Mouse (Mus musculus) embryonic fibroblast, embryonic 13.5 days (primary cell): ENCODE measurements around the gene Opa3. TPM values are rescaled to one million over a fixed set of nuclear protein-coding genes. Genes with fewer than 3 reads are reported as not detected.

ENCODE experiments used
- H3K27ac ChIP-seq: 2 replicates; pipeline ENCODE4 v1.5.1; 2012; ENCODE audit warnings: low read length, control low read depth, inconsistent platforms; ENCODE audit not compliant: insufficient read depth
- H3K4me1 ChIP-seq: 2 replicates; pipeline ENCODE4 v1.6.1; 2011; ENCODE audit warnings: low read length; ENCODE audit not compliant: control insufficient read depth, insufficient read depth
- H3K4me3 ChIP-seq: 2 replicates; pipeline ENCODE4 v1.5.1; 2011; ENCODE audit warnings: mild to moderate bottlenecking, control low read depth, low read length; ENCODE audit not compliant: insufficient read depth
- CTCF ChIP-seq: IDR thresholded peaks from 2 replicates; pipeline ENCODE4 v1.5.1; 2011; ENCODE audit warnings: mild to moderate bottlenecking, control low read depth, low read length, moderate library complexity, borderline replicate concordance; ENCODE audit not compliant: insufficient read depth
- POLR2A ChIP-seq: IDR thresholded peaks from 2 replicates; pipeline ENCODE4 v1.6.1; 2011; ENCODE audit warnings: low read depth, mild to moderate bottlenecking, control low read depth, low read length, moderate library complexity
- polyA plus RNA-seq: library from polyadenylated mRNA; stranded (reverse); fragments of >200 nt; gene quantifications from 2 replicates; pipeline ENCODE4 v1.2.4, GENCODE M21; 2011; ENCODE audit warnings: low read depth; ENCODE audit not compliant: missing spikeins, insufficient read length

Opa3 gene
- polyA plus RNA-seq, 1 experiment, result 24.4 TPM

DNA sequence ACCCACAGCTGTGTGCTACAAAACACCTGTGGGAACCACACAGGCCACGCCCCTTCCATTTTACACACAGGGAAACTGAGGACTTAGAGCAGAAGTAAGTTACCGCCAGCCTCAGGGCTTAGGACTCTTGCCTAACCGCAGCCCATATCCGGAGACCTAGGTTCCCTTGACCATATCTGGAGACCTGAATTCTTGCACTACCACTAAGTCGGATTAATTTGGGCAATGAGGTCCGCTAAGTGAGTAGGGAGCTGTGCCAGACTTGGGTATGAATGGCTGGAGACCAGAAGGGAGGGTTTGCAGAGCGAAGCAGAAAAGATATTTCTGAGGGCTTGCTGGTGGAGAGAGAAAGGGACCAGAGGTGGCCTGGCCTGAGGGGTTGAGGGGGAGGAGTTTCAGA lies 13.8 kb upstream of the Opa3 start:
- Histone ChIP-seq H3K4me3 (no peak overlapping the region), H3K27ac (no peak overlapping the region), H3K4me1 (no peaks in the 10 kb centered on the region)
- no peak for TF ChIP-seq POLR2A
- no peak for TF ChIP-seq CTCF

DNA sequence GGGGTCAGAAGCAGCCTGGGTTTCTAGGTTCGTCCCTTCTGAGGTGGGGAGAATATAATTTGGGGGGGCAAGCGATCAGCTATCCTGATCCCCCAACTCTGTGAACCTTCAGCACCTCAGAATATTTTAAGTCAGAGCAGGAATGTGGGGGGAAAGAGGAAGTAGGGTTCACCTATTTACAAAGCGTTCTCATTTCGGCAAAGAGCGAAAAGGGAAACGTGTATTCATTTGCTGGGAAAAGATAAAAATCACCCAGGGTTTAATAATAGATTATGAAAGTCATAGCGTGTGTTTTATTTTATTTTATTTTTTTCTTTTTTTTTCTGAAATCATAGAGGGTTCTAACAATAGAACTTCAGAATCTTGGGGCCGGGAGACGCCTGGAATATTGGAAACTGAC lies 13.2 kb upstream of the Opa3 start:
- TF ChIP-seq POLR2A (no peak), CTCF (no peak)
- Histone ChIP-seq H3K4me3 (no peak overlapping the region), H3K27ac (no peak overlapping the region), H3K4me1 (no peaks in the 10 kb centered on the region)

DNA sequence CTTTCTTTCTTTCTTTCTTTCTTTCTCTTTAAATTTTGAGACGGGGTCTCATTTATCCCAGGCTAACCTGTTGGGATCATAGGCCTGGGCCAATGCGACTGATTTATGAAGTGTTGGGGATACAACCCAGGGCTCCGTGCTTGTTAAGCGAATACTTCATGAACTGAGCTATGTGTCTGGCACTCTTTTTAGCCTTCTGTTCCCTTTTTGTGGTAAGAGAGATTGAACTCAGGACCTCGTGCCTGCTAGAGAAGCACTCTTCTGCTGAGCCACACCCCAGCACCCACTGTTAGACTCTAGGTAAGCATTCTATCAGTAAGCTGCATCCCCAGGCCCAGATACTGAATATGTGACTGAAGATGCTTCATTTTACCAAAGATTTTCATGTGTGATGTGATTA lies 10.6 kb upstream of the Opa3 start:
- TF ChIP-seq POLR2A, result no peak
- no peak for TF ChIP-seq CTCF
- Histone ChIP-seq H3K4me3 (no peak overlapping the region), H3K4me1 (no peaks in the 10 kb centered on the region), H3K27ac (no peak overlapping the region)

DNA sequence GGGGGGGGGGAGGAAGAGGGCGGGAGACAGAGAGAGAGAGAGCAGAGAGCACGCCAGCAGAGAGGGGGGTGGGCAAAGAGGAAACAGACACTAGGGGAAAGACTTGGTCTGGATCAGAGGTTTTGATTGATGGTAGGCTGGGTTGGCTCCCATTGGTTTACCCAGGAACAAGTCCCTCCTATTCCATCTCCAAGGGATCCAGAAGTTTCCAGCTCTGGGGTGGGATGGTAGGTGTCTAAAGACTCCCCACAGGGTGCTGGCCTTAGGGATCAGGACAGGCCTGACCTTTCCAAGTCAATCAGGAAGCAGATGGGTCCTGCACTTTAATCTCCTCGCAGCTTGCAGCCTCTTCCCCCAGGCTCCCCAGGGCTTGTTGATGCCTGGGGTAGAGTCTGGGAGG lies 10.2 kb upstream of the Opa3 start:
- Histone ChIP-seq H3K4me1 (no peaks in the 10 kb centered on the region), H3K4me3 (no peak overlapping the region), H3K27ac (no peak overlapping the region)
- TF ChIP-seq POLR2A (no peak), CTCF (no peak)

DNA sequence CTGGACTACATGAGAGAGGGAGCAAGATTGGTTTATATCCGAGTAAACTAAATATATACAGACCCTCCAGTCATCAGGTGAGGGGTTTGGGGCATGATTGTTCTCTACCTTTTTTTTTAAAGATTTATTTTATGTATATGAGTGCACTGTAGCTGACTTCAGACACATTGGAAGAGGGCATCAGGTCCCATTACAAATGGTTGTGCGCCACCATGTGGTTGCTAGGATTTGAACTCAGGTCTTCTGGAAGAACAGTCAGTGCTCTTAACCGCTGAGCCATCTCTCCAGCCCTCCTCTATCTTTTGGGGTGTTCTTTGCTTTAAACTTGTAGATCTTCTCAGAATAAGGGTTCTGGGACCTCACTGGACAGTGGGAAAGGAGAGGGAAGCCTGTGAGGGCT lies 8.1 kb upstream of the Opa3 start:
- TF ChIP-seq POLR2A, result no peak
- no peak for TF ChIP-seq CTCF
- H3K4me1 ChIP-seq, result no peaks in the 10 kb centered on the region

DNA sequence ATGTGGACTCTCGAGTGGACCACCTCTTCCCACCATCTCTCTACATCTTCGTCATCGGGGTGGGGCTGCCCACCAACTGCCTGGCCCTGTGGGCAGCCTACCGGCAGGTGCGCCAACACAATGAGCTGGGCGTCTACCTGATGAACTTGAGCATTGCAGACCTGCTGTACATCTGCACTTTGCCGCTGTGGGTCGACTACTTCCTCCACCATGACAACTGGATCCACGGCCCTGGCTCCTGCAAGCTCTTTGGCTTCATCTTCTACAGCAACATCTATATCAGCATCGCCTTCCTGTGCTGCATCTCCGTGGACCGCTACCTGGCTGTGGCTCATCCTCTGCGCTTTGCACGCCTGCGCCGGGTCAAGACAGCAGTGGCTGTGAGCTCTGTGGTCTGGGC lies 5.9 kb upstream of the Opa3 start:
- H3K4me3 ChIP-seq, result no peak overlapping the region
- H3K27ac ChIP-seq, result no peak overlapping the region
- TF ChIP-seq POLR2A (no peak), CTCF (no peak)

More for the DNA sequence above, 8.1 kb upstream of the Opa3 start:
- no peak overlapping the region for H3K4me3 ChIP-seq
- no peak overlapping the region for H3K27ac ChIP-seq

DNA sequence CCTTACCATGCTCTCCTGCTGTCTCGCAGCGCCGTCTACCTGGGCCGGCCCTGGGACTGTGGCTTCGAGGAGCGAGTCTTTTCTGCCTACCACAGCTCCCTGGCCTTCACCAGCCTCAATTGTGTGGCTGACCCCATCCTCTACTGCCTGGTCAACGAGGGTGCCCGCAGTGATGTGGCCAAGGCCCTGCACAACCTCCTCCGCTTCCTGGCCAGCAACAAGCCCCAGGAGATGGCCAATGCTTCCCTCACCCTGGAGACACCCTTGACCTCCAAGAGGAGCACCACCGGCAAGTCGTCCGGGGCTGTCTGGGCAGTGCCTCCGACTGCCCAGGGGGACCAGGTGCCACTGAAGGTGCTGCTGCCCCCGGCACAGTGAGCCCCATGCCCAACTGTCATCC lies 5.3 kb upstream of the Opa3 start:
- H3K27ac ChIP-seq, result no peak overlapping the region
- H3K4me3 ChIP-seq, result no peak overlapping the region
- H3K4me1 ChIP-seq, result no peaks in the 10 kb centered on the region
- TF ChIP-seq POLR2A, result no peak
- TF ChIP-seq CTCF, result no peak

More for the DNA sequence above, 5.9 kb upstream of the Opa3 start:
- no peaks in the 10 kb centered on the region for H3K4me1 ChIP-seq

DNA sequence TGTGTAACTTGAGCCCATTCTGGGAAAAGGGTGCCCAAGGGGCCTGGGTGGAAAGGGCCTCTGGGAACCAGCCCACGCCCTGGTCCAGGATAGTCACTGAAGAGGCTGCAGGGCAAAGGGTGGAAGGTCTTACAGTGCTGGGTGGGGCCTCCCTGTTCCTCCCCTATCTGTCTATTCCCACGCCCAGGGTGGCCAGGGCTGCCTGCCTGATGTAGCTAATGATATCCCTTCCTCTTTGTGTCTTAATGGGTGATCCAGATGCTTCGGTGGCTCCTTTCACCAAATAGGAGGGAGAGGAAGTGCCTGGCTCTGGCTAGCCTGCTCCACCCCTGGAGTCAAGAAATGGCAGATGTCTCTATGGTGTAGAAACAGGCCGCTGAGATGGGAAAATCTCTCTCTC lies 3.2 kb upstream of the Opa3 start:
- Histone ChIP-seq H3K27ac (no peak overlapping the region), H3K4me1 (no peaks in the 10 kb centered on the region), H3K4me3 (no peak overlapping the region)
- TF ChIP-seq POLR2A, result no peak
- TF ChIP-seq CTCF, result no peak

DNA sequence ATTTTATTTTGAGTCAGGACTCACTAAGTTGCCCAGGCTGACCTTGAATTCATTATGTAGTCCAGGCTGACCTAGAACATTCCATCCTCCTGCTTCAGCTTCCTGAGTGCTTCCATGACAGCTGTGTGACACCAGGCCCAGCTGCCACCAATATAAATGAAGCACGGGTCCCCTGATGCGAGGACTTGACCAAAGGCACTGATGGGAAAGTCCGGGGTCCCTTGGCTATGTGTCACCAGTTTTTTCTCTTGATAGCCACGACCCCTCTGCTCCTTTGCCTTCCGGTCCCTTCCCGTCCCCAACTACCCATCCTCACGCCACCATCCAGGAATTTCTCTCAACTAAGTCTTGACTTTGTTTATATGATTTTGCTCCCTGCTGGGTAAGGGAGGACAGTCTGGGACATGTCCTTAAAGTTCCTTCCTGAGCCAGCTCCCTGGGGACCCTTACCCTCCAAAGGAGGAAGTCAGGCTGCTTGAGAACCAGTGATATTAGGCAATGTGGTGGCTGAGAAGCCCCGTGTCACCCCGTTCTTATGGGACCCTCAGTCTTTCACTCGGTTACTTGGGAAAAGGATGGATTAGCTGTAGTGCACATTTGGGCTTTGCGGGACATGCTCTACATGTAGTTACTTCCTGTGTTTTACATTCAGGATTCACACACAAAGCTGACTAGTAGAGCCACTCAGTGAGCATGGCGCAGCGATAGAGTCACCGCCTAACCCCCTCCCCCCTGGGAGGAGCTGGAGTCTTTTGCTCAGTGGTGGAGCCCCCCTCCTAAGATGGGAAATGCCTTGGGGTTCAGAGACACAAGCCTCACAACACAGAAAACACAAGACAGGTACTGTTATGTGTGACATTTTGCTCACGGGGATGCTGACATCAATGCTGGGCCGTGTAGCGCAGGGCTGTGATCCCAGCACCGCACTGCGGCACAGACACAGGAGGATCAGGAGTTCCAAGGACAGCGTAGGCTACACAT lies 1.0 kb upstream of the Opa3 start:
- Histone ChIP-seq H3K4me3 (peak overlapping the region; percentile 86), H3K27ac (peak overlapping the region; percentile 97), H3K4me1 (no peaks in the 10 kb centered on the region)
- no peak for TF ChIP-seq CTCF
- 0 out of 2 replicates have a peak, but pooled peaks have one; percentile 65 for TF ChIP-seq POLR2A

DNA sequence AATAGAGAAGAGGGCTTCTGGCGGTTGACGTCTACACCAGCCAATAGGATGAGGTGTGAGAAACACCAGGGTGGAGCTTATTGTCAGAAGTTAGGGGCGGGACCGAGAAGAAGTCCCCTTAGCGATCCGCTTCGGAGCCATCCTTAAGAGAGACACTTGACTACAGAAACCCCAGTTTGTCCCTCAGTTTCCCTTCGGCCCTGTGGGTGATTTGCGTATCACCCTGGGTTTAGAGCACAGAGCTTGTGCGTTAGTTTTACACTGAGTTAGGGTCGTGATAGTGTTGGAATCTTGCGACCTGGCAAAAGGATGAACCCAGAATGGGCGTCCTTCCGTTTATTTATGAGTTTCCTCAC lies 637 bp downstream of the Opa3 start:
- peak; percentile 85 for TF ChIP-seq POLR2A
- no peak for TF ChIP-seq CTCF
- H3K4me3 ChIP-seq, result peak overlapping the region; percentile 91
- peak overlapping the region; percentile 42 for H3K27ac ChIP-seq

More for the DNA sequence above, 637 bp downstream of the Opa3 start:
- no peaks in the 10 kb centered on the region for H3K4me1 ChIP-seq
